Mouse (Mus musculus) kidney, postnatal 25 days (tissue): ENCODE results near the gene Cdk5r1.

Experiments used
- DNase-seq, 2 experiments: peaks; one replicate each; pipeline ENCODE4 v3.0.0; 2021; ENCODE audit warnings: mixed read lengths in 2 of 2

Gene Cdk5r1

GRCm38 (mm10) chr11:80481409-80482050 lies 4.7 kb downstream of the Cdk5r1 start:
- peak in 1 of 2 experiments; percentile 29 for DNase-seq

GRCm38 (mm10) chr11:80482347-80482746 lies 5.5 kb downstream of the Cdk5r1 start:
- DNase-seq, result peak in 1 of 2 experiments; percentile 31

DNA sequence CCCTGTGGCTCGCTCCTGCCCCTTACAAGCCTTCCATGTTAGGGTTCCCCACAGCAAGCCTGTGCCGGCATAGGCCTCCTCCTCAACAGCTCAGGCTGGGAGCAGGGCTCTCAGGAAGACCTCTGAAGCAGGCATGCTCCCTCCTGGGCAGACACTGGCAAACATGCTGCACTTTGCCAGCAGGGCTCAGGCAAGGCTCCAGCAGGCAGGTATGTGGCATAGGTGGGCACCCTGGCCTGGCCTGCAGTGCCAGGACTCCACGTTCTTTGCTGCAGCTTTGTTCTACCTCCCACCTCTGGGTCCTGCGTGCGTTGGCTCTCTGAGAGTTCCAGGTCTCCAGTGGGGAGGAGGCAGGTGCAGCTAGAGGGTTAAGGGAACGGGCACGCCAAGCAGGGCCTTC lies 6.1 kb downstream of the Cdk5r1 start:
- DNase-seq, result peak in 1 of 2 experiments; percentile 31

- DNase-seq, result no peak
Measured at GRCm38 (mm10) chr11:80483536-80484067, 6.8 kb downstream of the Cdk5r1 start.

GRCm38 (mm10) chr11:80484191-80484791 lies 7.5 kb downstream of the Cdk5r1 start:
- DNase-seq, result no peak

- DNase-seq, result no peak
Measured at GRCm38 (mm10) chr11:80485120-80485551, 8.3 kb downstream of the Cdk5r1 start.

DNA sequence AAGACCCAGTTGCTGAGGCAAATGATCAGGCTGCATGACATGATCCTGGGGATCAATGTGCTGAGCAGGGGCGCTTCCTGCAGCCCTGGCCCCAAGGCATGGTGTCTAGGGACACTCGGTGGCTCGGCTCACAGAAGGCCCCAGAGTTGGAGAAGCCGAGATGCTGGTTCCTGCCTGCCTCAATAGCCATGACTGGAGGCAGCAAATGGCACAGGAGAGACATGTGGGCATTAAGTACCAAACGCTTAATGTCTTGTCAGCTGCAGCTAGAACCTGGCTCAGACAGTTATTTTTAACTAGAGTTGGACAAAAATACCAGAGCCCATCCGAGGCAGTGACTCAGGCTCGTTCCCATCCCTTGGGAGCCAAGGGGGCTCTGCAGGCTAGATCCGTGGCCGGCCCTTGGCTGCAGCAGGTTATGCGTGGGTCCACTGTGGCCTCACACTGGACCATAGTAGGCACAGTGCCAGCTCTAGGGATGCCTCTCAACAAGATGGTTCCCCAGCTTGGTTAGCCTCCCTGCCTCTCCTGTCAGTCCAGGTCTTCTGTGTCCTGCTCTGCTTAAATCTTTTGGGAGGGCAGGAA lies 8.9 kb downstream of the Cdk5r1 start:
- no peak for DNase-seq

DNA sequence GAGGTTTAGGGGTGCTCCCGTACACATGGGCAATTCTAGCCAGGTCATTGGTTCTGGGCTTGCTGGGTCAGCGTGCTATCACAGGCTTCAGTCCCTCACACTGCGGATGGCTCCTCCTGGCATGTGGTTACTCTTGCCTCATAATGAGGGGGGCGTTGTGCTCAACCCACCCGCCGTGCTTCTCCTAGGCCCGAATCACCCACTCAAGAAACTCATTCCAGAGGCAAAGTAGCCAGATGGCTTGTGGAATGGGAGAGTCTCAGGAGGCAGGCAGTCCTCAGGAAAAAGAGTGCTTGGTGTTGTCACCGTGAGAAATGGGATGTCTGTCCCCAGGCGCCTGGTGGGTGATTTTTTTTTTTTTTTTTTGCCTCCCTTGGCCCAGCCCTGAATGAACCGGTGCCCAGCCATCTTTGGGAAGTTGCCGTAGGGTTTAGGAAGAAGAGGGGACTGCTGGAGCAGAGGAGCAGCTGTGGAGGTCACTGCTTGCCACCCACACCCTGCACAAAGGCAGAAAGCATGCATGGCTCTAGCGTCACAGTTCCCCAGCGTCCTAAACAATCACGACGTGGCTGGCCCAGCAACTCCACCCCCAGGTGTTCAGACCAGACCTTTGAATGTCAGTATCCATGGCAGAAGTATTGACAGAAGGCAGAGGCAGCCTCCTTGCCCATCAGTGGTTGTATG lies 11.2 kb downstream of the Cdk5r1 start:
- no peak for DNase-seq

DNA sequence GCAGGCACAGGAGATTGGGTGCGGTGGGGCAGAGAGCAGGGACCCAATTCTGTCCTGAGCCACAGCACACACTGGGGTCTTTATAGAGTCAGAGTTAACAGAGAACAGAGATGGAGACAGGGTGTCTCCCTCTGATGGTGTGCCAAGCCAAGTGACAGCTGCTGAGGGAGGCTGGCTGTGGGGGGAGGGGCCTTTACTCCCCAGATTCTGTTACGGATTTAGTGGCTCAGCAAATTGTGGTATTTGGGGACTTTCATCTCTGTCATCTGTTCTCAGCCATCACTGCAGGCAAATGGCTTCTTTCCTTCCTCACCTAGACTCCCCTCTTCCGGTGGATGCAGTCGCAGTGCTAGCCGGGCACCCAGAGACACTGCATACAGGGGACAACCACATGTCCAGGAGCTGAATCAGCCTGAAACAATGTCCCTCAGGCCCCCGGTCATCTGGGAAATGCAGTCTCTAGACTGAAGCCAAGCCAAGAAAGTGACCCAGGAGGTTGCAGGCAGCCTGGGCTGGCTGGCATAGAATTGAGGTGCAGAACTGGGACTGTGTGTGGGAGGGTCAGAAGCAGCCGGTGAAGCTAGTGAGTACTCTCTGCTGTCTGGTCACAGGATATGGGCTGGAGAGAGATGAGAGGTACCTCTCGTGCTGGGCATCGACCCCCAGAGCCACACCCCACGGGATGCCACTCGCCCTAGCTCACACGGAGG lies 12.5 kb downstream of the Cdk5r1 start:
- no peak for DNase-seq

GRCm38 (mm10) chr11:80489882-80490196 lies 13.0 kb downstream of the Cdk5r1 start:
- no peak for DNase-seq

DNA sequence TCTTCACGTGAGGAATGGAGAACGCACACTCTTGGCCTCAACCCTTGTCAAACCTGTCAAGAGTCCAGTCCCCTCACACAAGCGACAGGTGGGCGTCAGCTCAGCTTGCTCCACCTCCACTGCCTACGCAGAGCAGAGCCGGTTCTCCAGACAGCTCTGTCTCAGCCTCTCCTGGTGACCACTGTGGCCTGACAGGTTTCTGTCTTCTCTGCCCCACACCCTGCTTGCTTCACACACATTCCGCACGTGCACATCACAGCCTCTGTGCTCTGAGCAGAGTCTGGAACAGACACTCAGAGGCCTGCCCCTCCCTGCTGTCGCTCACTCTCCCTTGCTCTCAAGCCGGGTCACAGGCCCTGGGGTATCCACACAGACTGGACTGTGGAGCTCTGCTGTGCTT lies 14.0 kb downstream of the Cdk5r1 start:
- DNase-seq, result no peak

GRCm38 (mm10) chr11:80493186-80493585 lies 16.4 kb downstream of the Cdk5r1 start:
- DNase-seq, result no peak

DNA sequence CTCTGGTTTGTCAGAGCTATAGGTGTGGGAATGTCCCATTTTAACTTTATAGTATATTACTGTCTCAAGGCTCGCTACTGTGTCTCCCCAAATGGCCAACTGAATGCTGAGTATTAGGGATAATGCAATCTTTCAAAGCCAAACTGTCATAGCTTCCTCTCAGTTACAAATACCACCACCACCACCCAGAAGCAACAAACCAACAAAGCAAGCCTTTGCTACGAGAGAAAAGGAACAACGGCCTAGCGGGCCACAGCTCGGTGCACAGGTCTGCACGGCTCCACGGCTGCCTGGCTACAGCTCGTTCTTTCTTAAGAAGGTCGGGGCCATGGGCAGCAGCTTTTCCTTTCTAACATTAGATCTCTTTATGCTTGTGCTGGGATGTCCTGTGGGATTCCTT lies 18.0 kb downstream of the Cdk5r1 start:
- no peak for DNase-seq

GRCm38 (mm10) chr11:80495972-80496371 lies 19.1 kb downstream of the Cdk5r1 start:
- DNase-seq, result no peak

DNA sequence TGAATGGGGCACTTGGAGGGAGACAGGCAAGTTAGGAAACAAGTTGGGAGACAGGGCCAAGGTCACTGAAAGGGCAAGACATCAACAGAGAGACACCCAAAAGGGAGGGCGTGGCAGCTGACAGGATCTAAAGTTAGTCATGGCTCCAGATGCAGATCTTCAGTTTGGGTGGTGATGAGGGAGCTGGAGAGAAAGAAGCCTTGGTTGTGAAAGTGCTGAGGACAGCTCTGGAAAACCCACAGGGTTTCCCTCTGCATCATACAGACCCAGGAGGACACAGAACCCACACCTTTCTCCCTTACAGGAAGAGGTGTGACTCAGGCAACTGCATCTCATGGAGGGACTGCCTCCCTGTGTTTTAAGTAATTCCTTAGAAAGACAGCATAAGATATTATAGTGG lies 19.8 kb downstream of the Cdk5r1 start:
- DNase-seq, result no peak

DNA sequence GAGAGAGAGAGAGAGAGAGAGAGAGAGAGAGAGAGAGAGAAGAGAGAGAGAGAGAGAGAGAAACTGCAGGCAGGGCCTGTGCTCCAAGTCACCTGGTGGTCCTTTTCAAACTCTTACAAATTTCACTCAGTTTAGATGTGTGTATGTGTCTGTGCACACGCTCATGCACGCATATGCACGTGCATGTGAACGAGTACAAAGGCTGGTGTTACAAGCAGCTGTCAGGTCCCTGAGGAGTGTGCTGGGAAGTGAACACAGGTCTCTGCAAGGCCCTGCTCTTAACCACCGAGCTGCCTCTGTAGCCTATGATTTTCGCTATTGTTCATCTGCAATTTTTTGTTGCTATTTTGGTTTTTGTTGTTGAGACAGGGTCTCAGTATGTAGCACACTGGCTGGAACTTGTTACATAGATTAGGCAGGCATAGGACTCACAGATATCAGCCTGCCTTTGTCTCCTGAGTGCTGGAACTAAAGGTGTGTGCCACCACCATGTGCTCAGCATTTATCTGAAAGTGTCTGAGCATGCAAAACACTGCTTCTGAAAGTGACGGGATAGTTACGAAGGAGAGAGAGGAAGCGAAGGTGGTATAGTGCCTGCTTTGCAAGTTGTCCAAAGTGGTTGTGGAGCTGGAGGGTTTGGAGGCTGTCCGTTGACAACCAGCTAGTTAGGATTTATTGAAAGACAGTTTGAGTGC lies 20.5 kb downstream of the Cdk5r1 start:
- DNase-seq, result no peak

GRCm38 (mm10) chr11:80498328-80499070 lies 21.7 kb downstream of the Cdk5r1 start:
- DNase-seq, result no peak

DNA sequence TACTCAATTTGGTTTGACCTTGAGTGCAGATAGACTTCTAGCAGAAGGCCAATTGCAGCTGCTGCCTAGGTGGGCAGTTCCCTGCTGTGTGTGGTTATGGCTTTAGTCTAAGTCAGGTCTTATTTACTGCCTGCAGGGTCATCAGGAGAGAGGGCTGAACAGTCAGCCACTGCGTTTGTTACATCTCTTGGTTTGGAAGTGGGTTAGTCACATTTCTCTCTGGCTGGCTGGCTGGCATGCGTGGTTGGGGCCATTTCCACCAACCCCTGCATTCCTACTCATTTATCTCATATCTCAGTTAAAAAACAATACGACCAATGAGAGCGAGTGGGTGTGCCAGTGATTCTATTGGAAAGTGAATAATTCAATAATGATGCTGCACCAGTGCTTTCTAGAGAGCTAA lies 22.7 kb downstream of the Cdk5r1 start:
- no peak for DNase-seq

GRCm38 (mm10) chr11:80503281-80503680 lies 26.5 kb downstream of the Cdk5r1 start:
- DNase-seq, result no peak

DNA sequence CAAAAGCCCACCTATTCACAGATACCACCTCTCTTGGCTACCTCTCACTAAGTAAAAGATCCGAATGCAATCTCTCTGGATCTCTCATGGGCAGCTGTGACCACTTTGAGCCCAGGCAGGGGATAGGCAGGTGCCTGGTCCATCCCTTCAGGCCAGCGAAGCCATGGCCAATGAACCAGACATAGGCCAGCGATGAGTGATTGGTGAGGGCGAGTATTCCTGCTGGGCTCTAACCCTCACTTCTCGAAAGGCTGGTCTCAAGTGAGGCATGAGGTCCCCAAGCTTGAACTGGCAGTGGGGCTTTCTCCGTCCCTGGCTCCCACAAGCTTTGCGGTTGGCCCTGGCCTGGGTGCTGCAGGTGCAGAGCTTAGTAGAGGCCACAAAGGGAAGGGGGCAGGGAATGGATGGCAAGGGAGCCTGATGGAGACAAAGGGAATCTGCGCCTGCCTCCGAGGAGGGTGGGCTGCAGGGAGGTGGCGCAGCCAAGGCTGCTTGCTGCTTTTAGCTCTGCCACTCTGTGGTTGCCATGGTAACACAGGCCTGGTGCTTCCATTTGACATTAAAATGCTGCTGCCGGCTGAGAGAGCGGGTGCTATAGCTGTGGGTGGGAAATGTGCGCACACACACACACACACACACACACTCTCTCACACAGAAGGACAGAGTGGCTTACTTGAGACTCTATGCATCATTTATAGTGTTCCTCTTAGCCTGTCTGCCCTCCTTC lies 27.1 kb downstream of the Cdk5r1 start:
- DNase-seq, result no peak
